Mouse (Mus musculus) granulocyte monocyte progenitor cell, adult 5-6 weeks (primary cell): ENCODE measurements around the gene Gm45208. TPM values are rescaled to one million over a fixed set of nuclear protein-coding genes. Genes with fewer than 3 reads are reported as not detected.

Experiments used
- ATAC-seq: replicated peaks from 2 replicates; pipeline ENCODE4 v1.8.0; 2016; ENCODE audit warnings: mild to moderate bottlenecking, moderate TSS enrichment, inconsistent platforms; ENCODE audit not compliant: poor library complexity, severe bottlenecking
- total RNA-seq, 2 experiments: library from RNA; stranded (forward) in 1 of 2; stranded (reverse) in 1 of 2; fragments of 200-712, 200-1000 nt in 1 of 2; fragments of >200 nt in 1 of 2; fragmentation: Nextera tagmentation in 1 of 2; gene quantifications; 2 replicates each; pipeline ENCODE4 v1.2.3; 2014 to 2017

Gm45208 gene
- total RNA-seq, 2 experiments from 2014 or later: not detected

- ATAC-seq: no peak
Observed at GRCm38 (mm10) chrX:7725841-7726240, 3.8 kb downstream of the Gm45208 start.

GRCm38 (mm10) chrX:7727176-7727575 is 5.1 kb downstream of the Gm45208 start:
- peak; percentile 41 for ATAC-seq

GRCm38 (mm10) chrX:7728215-7728921 is 6.3 kb downstream of the Gm45208 start, which contains the start of gene Praf2:
Gene Praf2, plus strand, starts transcription at chrX:7728439.
- peak; percentile 90 for ATAC-seq

- ATAC-seq: no peak
Observed at GRCm38 (mm10) chrX:7728922-7729265, 6.8 kb downstream of the Gm45208 start.

- ATAC-seq: peak; percentile 93
Observed at GRCm38 (mm10) chrX:7733571-7734156, 11.6 kb downstream of the Gm45208 start.

- ATAC-seq: no peak
Observed at GRCm38 (mm10) chrX:7739336-7740081, 17.5 kb downstream of the Gm45208 start.

DNA sequence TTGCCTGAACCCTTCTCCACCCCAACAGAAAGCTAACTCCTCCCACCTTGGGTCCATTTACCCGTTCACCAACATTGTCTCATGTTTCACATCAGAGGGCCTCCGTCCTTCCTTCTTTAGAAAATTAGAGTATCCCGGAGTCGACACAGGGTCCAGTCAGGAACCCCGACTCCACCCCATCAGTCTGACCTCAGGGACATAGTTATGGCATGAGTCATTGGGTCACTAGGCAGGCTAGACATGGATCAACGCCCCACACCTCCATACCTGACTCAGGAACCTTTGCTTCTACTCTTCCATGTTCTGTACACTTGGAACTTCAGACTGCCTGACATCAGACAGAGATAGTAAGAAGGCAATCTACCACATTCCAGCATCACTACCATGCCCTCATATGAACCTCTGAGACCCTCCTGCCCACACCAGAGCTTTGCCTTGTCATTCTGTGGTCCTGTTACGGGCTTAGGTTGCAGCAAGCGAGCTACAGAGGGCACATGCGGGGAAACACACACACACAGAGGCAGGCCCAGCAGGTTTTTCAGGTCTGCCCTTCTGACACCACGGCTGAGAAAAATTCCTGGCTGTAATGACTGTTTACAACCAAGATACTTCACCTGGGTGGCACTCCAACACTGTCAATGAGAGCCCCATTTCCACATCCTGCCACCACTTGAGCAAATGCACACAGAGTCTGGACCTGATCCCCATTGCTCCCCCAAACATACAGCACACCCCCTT is 18.2 kb downstream of the Gm45208 start:
- no peak for ATAC-seq

GRCm38 (mm10) chrX:7741103-7741502 is 19.1 kb downstream of the Gm45208 start:
- no peak for ATAC-seq

GRCm38 (mm10) chrX:7743470-7743869 is 21.4 kb downstream of the Gm45208 start:
- no peak for ATAC-seq

DNA sequence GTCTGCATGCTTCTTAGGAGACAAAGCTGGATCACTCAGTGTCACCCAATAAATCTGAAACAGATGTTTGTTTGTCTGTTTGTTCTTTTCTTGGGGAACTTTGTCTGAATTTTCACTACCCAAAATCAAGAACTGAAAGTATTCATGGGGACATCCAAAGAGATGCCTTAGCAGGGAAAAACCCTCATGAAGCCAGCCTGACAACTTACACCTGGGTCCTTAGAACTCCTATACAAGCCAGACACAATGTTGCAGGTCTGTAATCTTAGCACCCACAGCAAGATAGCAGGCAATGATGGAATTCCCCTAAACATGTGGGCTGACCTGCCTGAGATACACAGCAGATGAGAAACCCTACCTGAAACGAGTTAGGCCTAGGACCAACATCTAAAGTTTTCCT is 22.9 kb downstream of the Gm45208 start:
- ATAC-seq: no peak

- no peak for ATAC-seq
Observed at GRCm38 (mm10) chrX:7745429-7745828, 23.4 kb downstream of the Gm45208 start.

DNA sequence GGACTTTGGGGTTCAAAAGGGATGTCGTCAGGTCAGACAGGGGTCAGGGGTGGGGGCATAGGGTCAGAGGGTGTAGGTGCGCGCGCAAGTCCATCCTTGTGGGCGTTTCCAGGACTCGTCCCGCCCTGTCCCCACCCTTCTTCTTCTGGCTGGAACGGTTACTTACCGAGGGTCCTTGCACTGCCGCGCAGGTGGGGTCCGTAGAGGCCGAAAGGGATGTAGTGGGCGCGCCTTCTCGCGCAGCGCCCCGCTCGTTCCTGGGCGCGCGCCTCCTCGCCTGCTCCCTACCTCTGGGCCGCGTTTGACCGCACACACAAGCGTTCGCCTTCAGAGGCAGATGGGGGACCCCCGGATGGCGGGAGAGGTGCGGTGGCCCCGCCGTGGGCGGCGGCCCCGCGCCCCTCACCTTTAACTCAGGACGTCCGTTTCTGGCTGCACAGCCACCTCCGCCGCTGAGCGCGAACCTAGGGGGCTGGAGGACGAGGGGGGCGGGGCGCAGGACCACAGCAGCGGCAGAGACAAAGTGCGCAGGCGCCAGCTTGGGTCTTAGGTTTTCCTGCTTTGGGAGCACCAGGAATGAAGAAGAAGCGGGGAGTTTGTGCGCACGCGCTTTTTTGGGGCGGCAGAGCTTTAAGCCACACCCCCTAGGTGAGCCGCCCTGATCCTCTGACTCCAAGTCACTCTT is 28.5 kb downstream of the Gm45208 start, which contains the start of gene Ccdc120:
Gene Ccdc120 (minus strand): TSS at position 474 of the 685 bp plus-strand sequence.
- peak; percentile 59 for ATAC-seq

- ATAC-seq: peak; percentile 70
Observed at GRCm38 (mm10) chrX:7753627-7754026, 31.6 kb downstream of the Gm45208 start.

DNA sequence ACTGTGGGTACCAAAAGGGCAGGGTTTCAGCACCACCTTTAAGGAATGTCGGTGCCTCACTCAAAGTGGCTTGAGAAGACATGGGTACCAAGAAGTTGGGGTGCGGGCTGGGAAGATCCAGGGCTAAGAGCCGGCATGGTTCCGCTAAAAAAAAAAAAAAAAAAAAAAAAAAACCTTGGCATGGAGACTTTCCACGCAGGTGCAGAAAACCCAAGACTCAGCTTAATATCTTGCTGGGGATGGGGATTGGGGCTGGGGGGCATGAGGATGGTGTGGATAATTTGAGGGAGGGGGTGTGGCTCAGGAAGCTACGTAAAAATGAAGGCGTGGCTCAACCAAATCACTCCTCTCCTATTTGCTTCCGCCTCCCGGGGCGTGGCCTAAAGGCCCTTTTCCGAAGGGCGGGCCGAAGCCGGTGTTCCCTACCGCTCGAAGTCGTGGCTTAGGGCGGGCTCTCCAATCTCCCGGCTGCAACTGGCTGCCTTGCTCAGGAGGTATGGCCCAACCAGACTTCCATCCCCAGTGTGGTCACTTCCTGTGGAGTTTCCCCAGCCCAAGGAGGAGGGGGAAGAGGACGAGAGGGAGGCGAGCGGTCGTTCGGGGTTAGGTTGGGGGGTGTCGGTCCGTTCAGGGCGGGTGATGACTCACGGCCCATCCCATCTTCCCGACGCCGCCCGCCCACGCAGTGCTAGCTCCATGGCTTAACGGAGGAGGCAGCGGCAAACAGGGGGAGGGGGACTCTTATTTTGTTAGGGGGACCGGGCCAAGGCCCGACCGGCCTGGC is 40.3 kb downstream of the Gm45208 start, which contains the start of gene Tfe3:
Gene Tfe3 (plus strand): TSS at position 424 of the 784 bp plus-strand sequence.
- ATAC-seq: peak; percentile 86

DNA sequence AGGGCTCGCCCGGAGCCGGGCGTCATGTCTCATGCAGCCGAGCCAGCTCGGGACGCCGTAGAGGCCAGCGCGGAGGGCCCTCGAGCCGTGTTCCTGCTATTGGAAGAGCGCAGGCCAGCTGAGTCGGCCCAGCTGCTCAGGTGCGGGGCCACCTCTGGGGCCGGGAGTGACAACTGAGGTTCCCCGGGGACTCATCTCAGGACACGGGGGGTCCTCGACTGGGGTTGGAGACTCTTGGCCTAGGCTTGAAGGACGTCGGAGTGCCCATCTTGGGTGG is 40.8 kb downstream of the Gm45208 start:
- ATAC-seq: no peak

DNA sequence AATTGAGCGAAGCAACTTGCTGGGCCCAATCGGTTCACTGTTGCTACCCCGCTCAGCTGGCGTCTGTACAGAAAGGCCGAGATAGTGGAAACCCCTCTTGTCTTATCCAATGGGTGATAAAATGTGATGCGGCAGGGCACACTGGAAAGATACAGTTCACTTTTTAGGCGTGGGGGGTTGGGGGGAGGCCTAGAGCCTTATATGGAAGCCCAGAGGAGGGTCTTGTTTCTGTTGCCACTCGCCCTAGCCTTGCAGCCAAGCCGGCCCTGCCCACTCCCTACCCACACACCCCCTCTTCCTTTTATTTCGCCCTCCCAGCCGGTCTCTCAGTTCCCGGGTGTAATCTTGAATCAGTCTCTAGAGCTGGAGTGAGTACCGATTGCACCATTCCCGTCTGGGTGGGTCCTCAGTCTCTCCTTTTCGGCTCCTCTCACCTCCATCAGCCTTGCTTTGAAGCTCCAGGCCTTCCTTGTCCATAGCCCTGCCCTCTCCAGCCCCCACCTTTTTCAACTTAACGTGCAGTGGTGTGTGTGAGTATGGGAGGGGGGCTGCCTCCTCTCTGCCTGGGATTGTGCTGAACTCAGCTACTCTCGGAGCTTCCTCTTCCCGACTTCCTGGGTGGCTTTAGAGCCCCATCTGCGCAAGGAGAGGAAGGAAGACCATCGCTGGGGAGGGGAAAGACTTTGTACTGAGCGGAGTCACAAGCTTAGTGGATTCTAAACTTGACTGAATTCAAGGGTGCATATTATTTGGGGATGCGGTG is 41.8 kb downstream of the Gm45208 start:
- ATAC-seq: peak; percentile 51

GRCm38 (mm10) chrX:7764657-7765280 is 42.7 kb downstream of the Gm45208 start:
- ATAC-seq: no peak

- no peak for ATAC-seq
Observed at GRCm38 (mm10) chrX:7765281-7765670, 43.2 kb downstream of the Gm45208 start.
